Mouse (Mus musculus) neural tube, embryonic 11.5 days (tissue): Measurements from ENCODE around the gene Otud7a. TPM values are rescaled to one million over a fixed set of nuclear protein-coding genes. Genes with fewer than 3 reads are reported as not detected.

Experiments used
- ATAC-seq: fragments of 200-750 bp; cut with Nextera tagmentation; 2 replicates; pipeline ENCODE4 v1.8.0; 2017; ENCODE audit warnings: moderate number of reproducible peaks, mild to moderate bottlenecking, moderate TSS enrichment, moderate library complexity; ENCODE audit not compliant: insufficient read depth, low FRiP score, low TSS enrichment
- DNase-seq: peaks from one replicate; pipeline ENCODE4 v3.0.0-alpha.2; 2015; ENCODE audit warnings: low spot score
- H3K27ac ChIP-seq: fragments of 300-500 bp; sonication (generic); 2 replicates; pipeline ENCODE4 v1.5.1; 2014; ENCODE audit warnings: low read depth, mild to moderate bottlenecking, low read length
- H3K27me3 ChIP-seq: fragments of 300-500 bp; sonication (generic); 2 replicates; pipeline ENCODE4 v1.6.1; 2014; ENCODE audit warnings: mild to moderate bottlenecking, low read length, mixed read lengths; ENCODE audit not compliant: control insufficient read depth, insufficient read depth
- H3K36me3 ChIP-seq: fragments of 300-500 bp; sonication (generic); 2 replicates; pipeline ENCODE4 v1.6.1; 2014; ENCODE audit warnings: mild to moderate bottlenecking, low read length, moderate library complexity, mixed read lengths; ENCODE audit not compliant: control insufficient read depth, insufficient read depth
- H3K4me1 ChIP-seq: fragments of 300-500 bp; sonication (generic); 2 replicates; pipeline ENCODE4 v1.6.1; 2014; ENCODE audit warnings: low read length, mixed read lengths; ENCODE audit not compliant: control insufficient read depth, insufficient read depth
- H3K4me2 ChIP-seq: fragments of 300-500 bp; sonication (generic); 2 replicates; pipeline ENCODE4 v1.6.1; 2014; ENCODE audit warnings: low read depth, mild to moderate bottlenecking, moderate library complexity
- H3K4me3 ChIP-seq: fragments of 300-500 bp; sonication (generic); 2 replicates; pipeline ENCODE4 v1.5.1; 2014; ENCODE audit warnings: low read depth, low read length
- H3K9ac ChIP-seq: fragments of 300-500 bp; sonication (generic); 2 replicates; pipeline ENCODE4 v1.6.1; 2014; ENCODE audit warnings: mild to moderate bottlenecking, low read length
- H3K9me3 ChIP-seq: fragments of 300-500 bp; sonication (generic); 2 replicates; pipeline ENCODE4 v1.6.1; 2016; ENCODE audit warnings: low read length; ENCODE audit not compliant: control insufficient read depth
- WGBS: fragments of 180-500 bp; shearing (Covaris S2); extraction: QIAGEN DNeasy Blood & Tissue Kit; methylation state at CpG from one replicate; pipeline ENCODE4 v1.1.7; 2014; 5-methylcytosine and 5-hydroxymethylcytosine counted together
- polyA plus RNA-seq: library from polyadenylated mRNA; unstranded; fragments of >200 nt; fragmentation: Nextera tagmentation; extraction: Ambion mirVana; gene quantifications from 2 replicates; pipeline ENCODE4 v1.2.1, GENCODE M21; 2014

Otud7a gene
- polyA plus RNA-seq, 1 experiment from 2014 or later = 3.2 TPM

- Histone ChIP-seq H3K4me3 (no peak overlapping the region), H3K27me3 (no peaks in the 10 kb centered on the region), H3K9ac (no peak overlapping the region), H3K4me2 (no peak overlapping the region), H3K4me1 (no peaks in the 10 kb centered on the region), H3K9me3 (no peaks in the 10 kb centered on the region), H3K36me3 (no peaks in the 10 kb centered on the region), H3K27ac (no peak overlapping the region)
- DNase-seq (no peak), ATAC-seq (no peak)
- WGBS = 83% methylated on average over 1 of the region's 1 CpGs
Measured at GRCm38 (mm10) chr7:63738142-63738541, 293.6 kb downstream of the Otud7a start.

- Histone ChIP-seq H3K4me1 (no peaks in the 10 kb centered on the region), H3K9me3 (no peaks in the 10 kb centered on the region), H3K27me3 (no peaks in the 10 kb centered on the region), H3K4me2 (no peak overlapping the region), H3K36me3 (no peaks in the 10 kb centered on the region), H3K4me3 (no peak overlapping the region), H3K9ac (no peak overlapping the region), H3K27ac (no peak overlapping the region)
- 100% methylated on average over 1 of the region's 1 CpGs for WGBS
- ATAC-seq (no peak), DNase-seq (no peak)
Measured at GRCm38 (mm10) chr7:63743116-63743515, 298.6 kb downstream of the Otud7a start.

GRCm38 (mm10) chr7:63752081-63752480 is 307.5 kb downstream of the Otud7a start:
- Histone ChIP-seq H3K9me3 (no peaks in the 10 kb centered on the region), H3K27me3 (peaks cover 26% of the 10 kb centered on the region), H3K27ac (no peak overlapping the region), H3K4me2 (no peak overlapping the region), H3K36me3 (no peaks in the 10 kb centered on the region), H3K9ac (no peak overlapping the region), H3K4me3 (no peak overlapping the region), H3K4me1 (no peaks in the 10 kb centered on the region)
- ATAC-seq (no peak), DNase-seq (peak; percentile 56)
- WGBS = 50% methylated on average over 4 of the region's 4 CpGs

- no peak overlapping the region for H3K27ac ChIP-seq
- peaks cover 6% of the 10 kb centered on the region; the same call in 1 of the 2 replicates for H3K4me1 ChIP-seq
- DNase-seq = peak; percentile 51
- no peaks in the 10 kb centered on the region for H3K9me3 ChIP-seq
- no peak overlapping the region for H3K9ac ChIP-seq
- H3K4me3 ChIP-seq = no peak overlapping the region
- no peak for ATAC-seq
- no peak overlapping the region for H3K4me2 ChIP-seq
- peaks cover 39% of the 10 kb centered on the region for H3K27me3 ChIP-seq
- 18% methylated on average over 6 of the region's 6 CpGs for WGBS
- no peaks in the 10 kb centered on the region for H3K36me3 ChIP-seq
Measured at GRCm38 (mm10) chr7:63753274-63753751, 308.8 kb downstream of the Otud7a start.

- no peak overlapping the region for H3K27ac ChIP-seq
- WGBS = 2% methylated on average over 43 of the region's 43 CpGs
- peaks cover 54% of the 10 kb centered on the region for H3K27me3 ChIP-seq
- H3K9me3 ChIP-seq = no peaks in the 10 kb centered on the region
- H3K4me2 ChIP-seq = peak overlapping the region; percentile 90
- peak overlapping the region; percentile 37 for H3K4me3 ChIP-seq
- no peaks in the 10 kb centered on the region for H3K36me3 ChIP-seq
- H3K9ac ChIP-seq = peak overlapping the region; percentile 64
- H3K4me1 ChIP-seq = peaks cover 8% of the 10 kb centered on the region; the same call in 1 of the 2 replicates
- DNase-seq (peak; percentile 42), ATAC-seq (peak; percentile 16; the same call in 1 of the 2 replicates)
Measured at GRCm38 (mm10) chr7:63754573-63755475, 310.3 kb downstream of the Otud7a start.

GRCm38 (mm10) chr7:63755476-63755948 is 311.0 kb downstream of the Otud7a start:
- no peak overlapping the region for H3K27ac ChIP-seq

GRCm38 (mm10) chr7:63757136-63757677 is 312.7 kb downstream of the Otud7a start:
- no peak overlapping the region for H3K27ac ChIP-seq
- 7% methylated on average over 25 of the region's 25 CpGs for WGBS
- H3K4me3 ChIP-seq = peak overlapping the region; percentile 44; the same call in 1 of the 2 replicates
- ATAC-seq (no peak), DNase-seq (no peak)
- no peaks in the 10 kb centered on the region for H3K36me3 ChIP-seq
- H3K9me3 ChIP-seq = no peaks in the 10 kb centered on the region
- peaks cover 8% of the 10 kb centered on the region; the same call in 1 of the 2 replicates for H3K4me1 ChIP-seq
- H3K4me2 ChIP-seq = peak overlapping the region; percentile 68
- H3K27me3 ChIP-seq = peaks cover 66% of the 10 kb centered on the region
- H3K9ac ChIP-seq = no peak overlapping the region

More at GRCm38 (mm10) chr7:63755476-63755948, 311.0 kb downstream of the Otud7a start:
- peak overlapping the region; percentile 37 for H3K4me3 ChIP-seq
- H3K9me3 ChIP-seq = no peaks in the 10 kb centered on the region
- peak; percentile 56 for ATAC-seq
- WGBS = 2% methylated on average over 13 of the region's 13 CpGs
- peaks cover 8% of the 10 kb centered on the region; the same call in 1 of the 2 replicates for H3K4me1 ChIP-seq
- H3K36me3 ChIP-seq = no peaks in the 10 kb centered on the region
- peak; percentile 86 for DNase-seq
- peaks cover 57% of the 10 kb centered on the region for H3K27me3 ChIP-seq
- peak overlapping the region; percentile 64; the same call in 1 of the 2 replicates for H3K9ac ChIP-seq
- H3K4me2 ChIP-seq = peak overlapping the region; percentile 90

GRCm38 (mm10) chr7:63757678-63758239 is 313.2 kb downstream of the Otud7a start:
- peak overlapping the region; percentile 44 for H3K4me3 ChIP-seq
- peak overlapping the region; percentile 68 for H3K4me2 ChIP-seq
- H3K9me3 ChIP-seq = no peaks in the 10 kb centered on the region
- DNase-seq (peak; percentile 41), ATAC-seq (no peak)
- under 1% methylated on average over 55 of the region's 85 CpGs for WGBS
- H3K36me3 ChIP-seq = no peaks in the 10 kb centered on the region
- H3K27ac ChIP-seq = no peak overlapping the region
- peak overlapping the region; percentile 29; the same call in 1 of the 2 replicates for H3K9ac ChIP-seq
- H3K4me1 ChIP-seq = peaks cover 8% of the 10 kb centered on the region; the same call in 1 of the 2 replicates
- H3K27me3 ChIP-seq = peaks cover 66% of the 10 kb centered on the region
